Comparison of ENCODE assay signal across 27 mouse cellular contexts in the genomic region with DNA sequence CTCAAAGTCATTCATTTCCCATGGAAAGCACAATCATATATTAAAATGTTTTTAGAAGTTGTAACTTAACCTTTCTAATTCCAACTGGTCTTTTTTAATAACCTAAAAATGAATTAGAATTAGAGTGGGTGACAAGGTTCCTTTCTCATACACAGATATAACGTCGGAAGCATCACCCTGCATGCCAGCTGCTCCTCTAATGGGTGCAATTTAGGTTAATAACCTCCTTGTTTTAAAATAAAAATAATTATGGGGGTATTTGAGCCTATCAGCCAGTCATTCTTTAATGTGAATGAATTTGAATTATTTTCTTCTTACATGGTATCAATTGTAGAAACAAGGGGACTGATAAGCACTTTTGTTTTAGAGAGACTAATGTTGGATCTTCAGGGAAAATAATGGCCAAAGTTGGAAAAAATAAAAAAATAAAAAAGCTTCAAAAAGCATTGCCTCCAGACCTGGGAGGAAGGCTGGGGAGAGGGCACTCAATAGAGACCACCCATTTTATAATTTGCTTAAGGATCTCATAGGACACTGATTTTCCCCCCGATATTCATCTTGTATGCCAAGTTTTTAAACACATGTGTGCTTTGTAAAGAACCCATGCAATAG.
"Had no signal": no experiment of that assay in that cellular context is flagged by ENCODE, and none has a peak within 500 bp of the region (broad histone marks: within the 10 kb centered on the region; RNA-seq: fewer than 3 reads in every experiment).

No protein-coding gene starts in this region.

- H3K27ac ChIP-seq: gastrocnemius, adult 2 months; heart, embryonic 10.5 days; hindbrain, embryonic 10.5 days; hindbrain, embryonic 12.5 days; hindbrain, embryonic 14.5 days; intestine, embryonic 15.5 days; layer of hippocampus, adult 2 months; left cerebral cortex, adult 2 months; limb, embryonic 12.5 days; liver, embryonic 13.5 days; liver, embryonic 15.5 days had no signal

- H3K4me3 ChIP-seq: gastrocnemius, adult 2 months; heart, embryonic 10.5 days; heart, embryonic 12.5 days; hindbrain, embryonic 10.5 days; hindbrain, embryonic 12.5 days; intestine, embryonic 15.5 days; layer of hippocampus, adult 2 months; left cerebral cortex, adult 2 months; limb, embryonic 12.5 days; liver, embryonic 13.5 days; liver, embryonic 15.5 days had no signal

- ATAC-seq: hindbrain, embryonic 16.5 days; inflammation-experienced regulatory T-cells, adult 6 months; intestine, embryonic 15.5 days; intestine, postnatal 0 days had no signal

- H3K4me1 ChIP-seq: heart, embryonic 10.5 days; heart, embryonic 12.5 days; intestine, embryonic 15.5 days; limb, embryonic 12.5 days; liver, embryonic 13.5 days; liver, embryonic 15.5 days had no signal

- DNase-seq: gastrocnemius, adult 2 months; gastrocnemius, postnatal 10 days; gastrocnemius, postnatal 25 days; heart, adult 18-20 months; heart, postnatal 10 days; heart, postnatal 4 days; kidney, adult 18-20 months; kidney, adult 8-10 months; kidney, postnatal 10 days; kidney, postnatal 25 days; kidney, postnatal 4 days; liver; liver, embryonic 13.5 days had no signal

- H3K9me3 ChIP-seq: heart, embryonic 10.5 days; heart, embryonic 12.5 days; hindbrain, embryonic 10.5 days; hindbrain, embryonic 12.5 days; intestine, embryonic 15.5 days; limb, embryonic 12.5 days; liver, embryonic 13.5 days; liver, embryonic 15.5 days had no signal

- H3K27me3 ChIP-seq: heart, embryonic 12.5 days; hindbrain, embryonic 12.5 days; intestine, embryonic 15.5 days; limb, embryonic 12.5 days; liver, embryonic 13.5 days; liver, embryonic 15.5 days had no signal

- H3K4me2 ChIP-seq: heart, embryonic 12.5 days; hindbrain, embryonic 12.5 days; hindbrain, embryonic 14.5 days; intestine, embryonic 15.5 days; liver, embryonic 11.5 days; liver, embryonic 13.5 days; liver, embryonic 15.5 days had no signal

- H3K9ac ChIP-seq: heart, embryonic 12.5 days; hindbrain, embryonic 12.5 days; hindbrain, embryonic 14.5 days; intestine, embryonic 15.5 days; limb, embryonic 12.5 days; liver, embryonic 13.5 days; liver, embryonic 15.5 days had no signal

- H3K36me3 ChIP-seq: heart, embryonic 10.5 days; heart, embryonic 12.5 days; hindbrain, embryonic 10.5 days; hindbrain, embryonic 12.5 days; intestine, embryonic 15.5 days; limb, embryonic 12.5 days; liver, embryonic 13.5 days; liver, embryonic 15.5 days had no signal
